Mouse (Mus musculus): Measurements from ENCODE around the gene Rab44. TPM values are rescaled to one million over a fixed set of nuclear protein-coding genes. Genes with fewer than 3 reads are reported as not detected.

Gene Rab44
- polyA plus RNA-seq, 1 experiment from 2014 or later, result not detected

- Histone ChIP-seq H3K4me3 (ENCODE audit: low read depth, low read length) (no peak overlapping the region), H3K9ac (ENCODE audit: low read length) (no peak overlapping the region), H3K36me3 (ENCODE audit: control insufficient read depth, insufficient read depth, low read length) (no peaks in the 10 kb centered on the region), H3K27ac (ENCODE audit: low read depth, low read length) (no peak overlapping the region), H3K9me3 (replicated peaks; ENCODE audit: control insufficient read depth, low read length) (no peaks in the 10 kb centered on the region), H3K4me2 (ENCODE audit: low read length) (no peak overlapping the region), H3K27me3 (replicated peaks; ENCODE audit: control insufficient read depth, insufficient read depth, low read length) (no peaks in the 10 kb centered on the region), H3K4me1 (ENCODE audit: control insufficient read depth, insufficient read depth, low read length) (no peaks in the 10 kb centered on the region)
- DNase-seq (ENCODE audit: low spot score) (no peak), ATAC-seq (no peak)
- 89% methylated on average over 5 of the region's 5 CpGs for WGBS
These were observed 2.6 kb upstream of the Rab44 start for GRCm38 (mm10) chr17:29111332-29111731.

- Histone ChIP-seq H3K4me3 (ENCODE audit: low read depth, low read length) (no peak overlapping the region), H3K27me3 (replicated peaks; ENCODE audit: control insufficient read depth, insufficient read depth, low read length) (no peaks in the 10 kb centered on the region), H3K9me3 (replicated peaks; ENCODE audit: control insufficient read depth, low read length) (no peaks in the 10 kb centered on the region), H3K4me1 (ENCODE audit: control insufficient read depth, insufficient read depth, low read length) (no peaks in the 10 kb centered on the region), H3K27ac (ENCODE audit: low read depth, low read length) (no peak overlapping the region), H3K36me3 (ENCODE audit: control insufficient read depth, insufficient read depth, low read length) (no peaks in the 10 kb centered on the region), H3K4me2 (ENCODE audit: low read length) (no peak overlapping the region), H3K9ac (ENCODE audit: low read length) (no peak overlapping the region)
- DNase-seq (ENCODE audit: low spot score), result no peak
- ATAC-seq, result no peak
- WGBS, result 75% methylated on average over 12 of the region's 12 CpGs
These were observed 2.1 kb downstream of the Rab44 start for GRCm38 (mm10) chr17:29116023-29116422.

- H3K9ac ChIP-seq (ENCODE audit: low read length), result no peak overlapping the region
- no peaks in the 10 kb centered on the region for H3K36me3 ChIP-seq (ENCODE audit: control insufficient read depth, insufficient read depth, low read length)
- WGBS, result 78% methylated on average over 8 of the region's 8 CpGs
- DNase-seq (ENCODE audit: low spot score), result no peak
- no peak for ATAC-seq
- H3K27ac ChIP-seq (ENCODE audit: low read depth, low read length), result no peak overlapping the region
- H3K4me2 ChIP-seq (ENCODE audit: low read length), result no peak overlapping the region
- H3K9me3 ChIP-seq (replicated peaks; ENCODE audit: control insufficient read depth, low read length), result no peaks in the 10 kb centered on the region
- no peaks in the 10 kb centered on the region for H3K4me1 ChIP-seq (ENCODE audit: control insufficient read depth, insufficient read depth, low read length)
- H3K27me3 ChIP-seq (replicated peaks; ENCODE audit: control insufficient read depth, insufficient read depth, low read length), result no peaks in the 10 kb centered on the region
- no peak overlapping the region for H3K4me3 ChIP-seq (ENCODE audit: low read depth, low read length)
These were observed 3.2 kb downstream of the Rab44 start for GRCm38 (mm10) chr17:29117006-29117648.

- 75% methylated on average over 5 of the region's 5 CpGs for WGBS
- no peaks in the 10 kb centered on the region for H3K27me3 ChIP-seq (replicated peaks; ENCODE audit: control insufficient read depth, insufficient read depth, low read length)
- no peak for DNase-seq (ENCODE audit: low spot score)
These were observed 4.1 kb downstream of the Rab44 start for GRCm38 (mm10) chr17:29118057-29118456.

GRCm38 (mm10) chr17:29120666-29121065, 6.7 kb downstream of the Rab44 start:
- Histone ChIP-seq H3K27me3 (replicated peaks; ENCODE audit: control insufficient read depth, insufficient read depth, low read length) (no peaks in the 10 kb centered on the region), H3K4me2 (ENCODE audit: low read length) (no peak overlapping the region), H3K4me1 (ENCODE audit: control insufficient read depth, insufficient read depth, low read length) (no peaks in the 10 kb centered on the region), H3K27ac (ENCODE audit: low read depth, low read length) (no peak overlapping the region), H3K36me3 (ENCODE audit: control insufficient read depth, insufficient read depth, low read length) (no peaks in the 10 kb centered on the region), H3K9me3 (replicated peaks; ENCODE audit: control insufficient read depth, low read length) (no peaks in the 10 kb centered on the region), H3K4me3 (ENCODE audit: low read depth, low read length) (no peak overlapping the region), H3K9ac (ENCODE audit: low read length) (no peak overlapping the region)
- WGBS, result 56% methylated on average over 12 of the region's 12 CpGs
- no peak for DNase-seq (ENCODE audit: low spot score)
- ATAC-seq, result no peak

More at GRCm38 (mm10) chr17:29118057-29118456, 4.1 kb downstream of the Rab44 start:
- Histone ChIP-seq H3K27ac (ENCODE audit: low read depth, low read length) (no peak overlapping the region), H3K9ac (ENCODE audit: low read length) (no peak overlapping the region), H3K4me3 (ENCODE audit: low read depth, low read length) (no peak overlapping the region), H3K36me3 (ENCODE audit: control insufficient read depth, insufficient read depth, low read length) (no peaks in the 10 kb centered on the region), H3K9me3 (replicated peaks; ENCODE audit: control insufficient read depth, low read length) (no peaks in the 10 kb centered on the region), H3K4me1 (ENCODE audit: control insufficient read depth, insufficient read depth, low read length) (no peaks in the 10 kb centered on the region), H3K4me2 (ENCODE audit: low read length) (no peak overlapping the region)
- ATAC-seq, result no peak

- H3K27me3 ChIP-seq (replicated peaks; ENCODE audit: control insufficient read depth, insufficient read depth, low read length), result no peaks in the 10 kb centered on the region
- H3K4me2 ChIP-seq (ENCODE audit: low read length), result no peak overlapping the region
- no peaks in the 10 kb centered on the region for H3K9me3 ChIP-seq (replicated peaks; ENCODE audit: control insufficient read depth, low read length)
- H3K4me3 ChIP-seq (ENCODE audit: low read depth, low read length), result no peak overlapping the region
- no peaks in the 10 kb centered on the region for H3K4me1 ChIP-seq (ENCODE audit: control insufficient read depth, insufficient read depth, low read length)
- no peak for ATAC-seq
- 66% methylated on average over 6 of the region's 6 CpGs for WGBS
- no peaks in the 10 kb centered on the region for H3K36me3 ChIP-seq (ENCODE audit: control insufficient read depth, insufficient read depth, low read length)
- peak; percentile 8 for DNase-seq (ENCODE audit: low spot score)
- H3K27ac ChIP-seq (ENCODE audit: low read depth, low read length), result no peak overlapping the region
- H3K9ac ChIP-seq (ENCODE audit: low read length), result no peak overlapping the region
These were observed 8.9 kb downstream of the Rab44 start for GRCm38 (mm10) chr17:29122817-29123216.

- no peak overlapping the region for H3K27ac ChIP-seq (ENCODE audit: low read depth, low read length)
- H3K36me3 ChIP-seq (ENCODE audit: control insufficient read depth, insufficient read depth, low read length), result no peaks in the 10 kb centered on the region
- no peak for ATAC-seq
These were observed 9.7 kb downstream of the Rab44 start for GRCm38 (mm10) chr17:29123578-29124174.

GRCm38 (mm10) chr17:29126561-29126960, 12.6 kb downstream of the Rab44 start:
- Histone ChIP-seq H3K27me3 (replicated peaks; ENCODE audit: control insufficient read depth, insufficient read depth, low read length) (no peaks in the 10 kb centered on the region), H3K27ac (ENCODE audit: low read depth, low read length) (no peak overlapping the region), H3K36me3 (ENCODE audit: control insufficient read depth, insufficient read depth, low read length) (no peaks in the 10 kb centered on the region), H3K9me3 (replicated peaks; ENCODE audit: control insufficient read depth, low read length) (no peaks in the 10 kb centered on the region), H3K4me1 (ENCODE audit: control insufficient read depth, insufficient read depth, low read length) (no peaks in the 10 kb centered on the region), H3K9ac (ENCODE audit: low read length) (no peak overlapping the region), H3K4me2 (ENCODE audit: low read length) (no peak overlapping the region), H3K4me3 (ENCODE audit: low read depth, low read length) (no peak overlapping the region)
- DNase-seq (ENCODE audit: low spot score) (no peak), ATAC-seq (no peak)
- 91% methylated on average over 3 of the region's 3 CpGs for WGBS

More at GRCm38 (mm10) chr17:29123578-29124174, 9.7 kb downstream of the Rab44 start:
- no peak overlapping the region for H3K4me3 ChIP-seq (ENCODE audit: low read depth, low read length)
- DNase-seq (ENCODE audit: low spot score), result no peak
- no peaks in the 10 kb centered on the region for H3K9me3 ChIP-seq (replicated peaks; ENCODE audit: control insufficient read depth, low read length)
- H3K4me1 ChIP-seq (ENCODE audit: control insufficient read depth, insufficient read depth, low read length), result no peaks in the 10 kb centered on the region
- no peak overlapping the region for H3K4me2 ChIP-seq (ENCODE audit: low read length)
- 84% methylated on average over 6 of the region's 6 CpGs for WGBS
- no peak overlapping the region for H3K9ac ChIP-seq (ENCODE audit: low read length)
- no peaks in the 10 kb centered on the region for H3K27me3 ChIP-seq (replicated peaks; ENCODE audit: control insufficient read depth, insufficient read depth, low read length)

- Histone ChIP-seq H3K27ac (ENCODE audit: low read depth, low read length) (no peak overlapping the region), H3K27me3 (replicated peaks; ENCODE audit: control insufficient read depth, insufficient read depth, low read length) (no peaks in the 10 kb centered on the region), H3K4me3 (ENCODE audit: low read depth, low read length) (no peak overlapping the region), H3K4me1 (ENCODE audit: control insufficient read depth, insufficient read depth, low read length) (no peaks in the 10 kb centered on the region), H3K36me3 (ENCODE audit: control insufficient read depth, insufficient read depth, low read length) (no peaks in the 10 kb centered on the region), H3K9ac (ENCODE audit: low read length) (no peak overlapping the region), H3K4me2 (ENCODE audit: low read length) (no peak overlapping the region), H3K9me3 (replicated peaks; ENCODE audit: control insufficient read depth, low read length) (no peaks in the 10 kb centered on the region)
- 14% methylated on average over 5 of the region's 5 CpGs for WGBS
- ATAC-seq, result no peak
- DNase-seq (ENCODE audit: low spot score), result no peak
These were observed 15.4 kb downstream of the Rab44 start for GRCm38 (mm10) chr17:29129341-29129740.
